Mouse (Mus musculus) left cerebral cortex, adult 8-10 months (tissue): Measurements from ENCODE around the gene Vmn1r82. TPM values are rescaled to one million over a fixed set of nuclear protein-coding genes. Genes with fewer than 3 reads are reported as not detected.

Source experiments
- DNase-seq, 2 experiments: peaks; one replicate each; pipeline ENCODE4 v3.0.0; 2022; ENCODE audit warnings: low spot score in 2 of 2
- total RNA-seq, 4 experiments: library from RNA; stranded (reverse); gene quantifications; 2 replicates each; pipeline ENCODE4 v1.2.4; 2022

Gene Vmn1r82
- total RNA-seq: not detected

- no peak for DNase-seq
These were observed at the start of gene Vmn1r82 for GRCm38 (mm10) chr7:12300130-12300529. Vmn1r82 (plus strand) TSS chr7:12300430.

GRCm38 (mm10) chr7:12268169-12268568 is 32.1 kb upstream of the Vmn1r82 start, which contains the start of gene Vmn1r81:
Vmn1r81 (minus strand) TSS chr7:12268269.
- DNase-seq: no peak

GRCm38 (mm10) chr7:12329381-12329780 is 29.2 kb downstream of the Vmn1r82 start, which contains the start of gene Vmn1r83:
Vmn1r83 (minus strand) TSS chr7:12329481.
- no peak for DNase-seq

Other genes with a start within 250 kb of the Vmn1r82 start
- gene Vmn1r78, start 150.2 kb upstream of the Vmn1r82 start, total RNA-seq: not detected
- not detected for gene Vmn1r79, start 129.2 kb upstream of the Vmn1r82 start, total RNA-seq
- gene Vmn1r80, start 111.1 kb upstream of the Vmn1r82 start, total RNA-seq: not detected
- gene Vmn1r81, start 32.2 kb upstream of the Vmn1r82 start, total RNA-seq: under 1 TPM in 1 of 4 experiments, not detected in 3; 0.04 TPM
- under 1 TPM in 1 of 4 experiments, not detected in 3; 0.13 TPM for gene Vmn1r83, start 29.1 kb downstream of the Vmn1r82 start, total RNA-seq
- not detected for gene Vmn1r84, start 68.8 kb downstream of the Vmn1r82 start, total RNA-seq
- gene Zfp551, start 122.3 kb downstream of the Vmn1r82 start, total RNA-seq: 10 to 100 TPM in 2 of 4 experiments, 1 to 10 TPM in 2; 8.3 to 10.3 (median 9.9) TPM
- 10 to 100 TPM; 12.3 to 15.9 (median 14.7) TPM for gene Zfp606, start 177.9 kb downstream of the Vmn1r82 start, total RNA-seq
- gene 2900092C05Rik, start 212.1 kb downstream of the Vmn1r82 start, total RNA-seq: not detected